Mouse (Mus musculus) midbrain, embryonic 14.5 days (tissue): ENCODE results near the gene Atf2. TPM values are rescaled to one million over a fixed set of nuclear protein-coding genes. Genes with fewer than 3 reads are reported as not detected.

Experiments
- ATAC-seq: fragments of 200-750 bp; cut with Nextera tagmentation; 2 replicates; pipeline ENCODE4 v1.8.0; 2017; ENCODE audit warnings: moderate number of reproducible peaks, moderate library complexity; ENCODE audit not compliant: low FRiP score, low TSS enrichment
- DNase-seq: peaks from one replicate; pipeline ENCODE4 v3.0.0-alpha.2; 2015
- H3K27ac ChIP-seq: fragments of 300-500 bp; sonication (generic); replicated peaks from 2 replicates; pipeline ENCODE4 v1.5.1; 2014; ENCODE audit warnings: mild to moderate bottlenecking, low read depth, low read length, moderate library complexity
- H3K27me3 ChIP-seq: fragments of 300-500 bp; sonication (generic); 2 replicates; pipeline ENCODE4 v1.6.1; 2014; ENCODE audit warnings: low read length, control low read depth, mixed read lengths; ENCODE audit not compliant: control insufficient read depth, insufficient read depth
- H3K36me3 ChIP-seq: fragments of 300-500 bp; sonication (generic); 2 replicates; pipeline ENCODE4 v1.6.1; 2014; ENCODE audit warnings: low read length, control low read depth; ENCODE audit not compliant: control insufficient read depth, insufficient read depth
- H3K4me1 ChIP-seq: fragments of 300-500 bp; sonication (generic); 2 replicates; pipeline ENCODE4 v1.6.1; 2014; ENCODE audit warnings: mild to moderate bottlenecking, antibody characterized with exemption, low read length, control low read depth; ENCODE audit not compliant: control insufficient read depth, insufficient read depth
- H3K4me2 ChIP-seq: fragments of 300-500 bp; sonication (generic); 2 replicates; pipeline ENCODE4 v1.6.1; 2014; ENCODE audit warnings: mild to moderate bottlenecking, low read length, moderate library complexity
- H3K4me3 ChIP-seq: fragments of 300-500 bp; sonication (generic); replicated peaks from 2 replicates; pipeline ENCODE4 v1.5.1; 2014; ENCODE audit warnings: low read depth, low read length
- H3K9ac ChIP-seq: fragments of 300-500 bp; sonication (generic); replicated peaks from 2 replicates; pipeline ENCODE4 v1.6.1; 2014; ENCODE audit warnings: mild to moderate bottlenecking, low read length, moderate library complexity
- H3K9me3 ChIP-seq: fragments of 300-500 bp; sonication (generic); 2 replicates; pipeline ENCODE4 v1.6.1; 2016; ENCODE audit warnings: low read length, control low read depth, mixed read lengths; ENCODE audit not compliant: control insufficient read depth
- WGBS: fragments of 180-500 bp; shearing (Covaris S2); extraction: QIAGEN DNeasy Blood & Tissue Kit; methylation state at CpG from one replicate; pipeline ENCODE4 v1.1.7; 2014; 5-methylcytosine and 5-hydroxymethylcytosine counted together
- polyA plus RNA-seq: library from polyadenylated mRNA; unstranded; fragments of >200 nt; fragmentation: Nextera tagmentation; extraction: Ambion mirVana; gene quantifications from 2 replicates; pipeline ENCODE4 v1.2.1, GENCODE M21; 2014

Atf2 gene
- 101 and 122 TPM in 2 replicates for polyA plus RNA-seq

DNA sequence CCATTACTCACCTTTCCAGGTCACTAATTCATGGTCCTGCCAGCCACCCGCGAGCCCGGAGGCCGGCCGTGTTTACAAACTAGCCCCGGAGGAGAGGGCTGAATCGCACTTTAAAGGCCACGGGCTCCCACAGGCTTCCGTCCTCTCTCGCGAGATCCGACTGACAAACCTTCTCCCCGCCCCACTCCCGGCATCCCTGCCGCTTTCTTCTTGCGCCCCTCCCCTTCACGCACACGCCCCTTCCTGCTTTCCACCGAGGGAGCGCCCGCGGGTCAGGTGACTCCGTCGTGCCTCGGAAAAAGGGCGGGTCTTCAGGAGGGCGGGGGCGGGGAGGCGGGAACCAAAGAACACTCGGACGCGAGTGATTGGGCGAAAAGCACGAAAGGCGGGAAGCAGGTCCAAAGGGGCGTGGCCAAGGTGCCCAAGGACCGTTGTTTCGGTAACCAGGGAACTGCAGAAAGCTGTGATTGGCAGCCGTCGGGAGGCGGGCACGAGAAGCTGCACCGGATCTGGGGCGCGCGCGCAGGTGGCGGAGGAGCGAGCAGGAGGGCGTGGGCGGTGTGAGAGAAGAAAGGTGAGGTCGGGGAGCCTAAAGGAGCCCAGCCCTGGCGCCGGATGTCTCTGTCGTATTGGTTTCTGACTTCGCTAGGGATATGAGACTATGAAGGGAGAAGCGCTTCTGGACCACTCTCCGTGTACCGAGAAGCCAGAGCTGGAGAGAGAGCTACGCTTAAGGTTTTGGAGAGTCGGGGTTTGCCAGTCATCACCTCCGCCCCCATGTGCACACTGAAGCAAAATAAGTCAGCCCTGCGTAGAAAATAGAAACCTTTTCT is at the start of gene Atf2:
TSS of gene Atf2 (minus strand) at position 176 of the 833 bp plus-strand sequence.
- DNase-seq = peak; percentile 100
- peak; percentile 97 for ATAC-seq
- WGBS = under 1% methylated on average over 63 of the region's 63 CpGs

DNA sequence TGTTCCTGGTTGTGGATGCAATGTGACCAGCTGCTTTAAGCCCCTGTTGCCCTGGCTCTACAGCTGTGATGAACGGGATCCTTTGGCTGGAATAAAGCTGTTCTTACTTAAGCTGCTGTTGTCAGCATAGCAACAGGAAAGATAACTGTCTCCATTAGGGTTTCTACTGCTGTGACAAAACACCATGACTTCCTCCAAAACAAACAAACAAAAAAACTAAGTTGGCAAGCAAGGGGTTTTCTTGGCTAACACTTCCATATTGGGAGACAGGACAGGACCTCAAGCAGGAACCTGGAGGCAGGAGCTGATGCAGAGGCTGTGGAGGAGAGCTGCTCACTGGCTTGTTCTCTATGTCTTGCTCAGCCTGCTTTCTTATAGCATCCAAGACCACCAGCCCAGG is 48.8 kb upstream of the Atf2 start:
- DNase-seq (no peak), ATAC-seq (no peak)
- H3K9me3 ChIP-seq = no peaks in the 10 kb centered on the region
- 52% methylated on average over 1 of the region's 1 CpGs for WGBS
- H3K9ac ChIP-seq = no peak overlapping the region
- H3K4me3 ChIP-seq = no peak overlapping the region
- H3K27ac ChIP-seq = no peak overlapping the region
- H3K27me3 ChIP-seq = no peaks in the 10 kb centered on the region
- H3K4me2 ChIP-seq = no peak overlapping the region
- H3K4me1 ChIP-seq = no peaks in the 10 kb centered on the region
- H3K36me3 ChIP-seq = no peaks in the 10 kb centered on the region

More for the DNA sequence above, at the start of gene Atf2:
- H3K9ac ChIP-seq = peak within 1 kb of the TSS; percentile 95
- no peaks in the 10 kb centered on the region for H3K9me3 ChIP-seq
- peak within 1 kb of the TSS; percentile 97 for H3K27ac ChIP-seq
- peaks cover 10% of the 10 kb centered on the region; the same call in 1 of the 2 replicates for H3K4me1 ChIP-seq
- peak within 1 kb of the TSS; percentile 77 for H3K4me2 ChIP-seq
- no peaks in the 10 kb centered on the region for H3K27me3 ChIP-seq
- peak within 1 kb of the TSS; percentile 94 for H3K4me3 ChIP-seq
- H3K36me3 ChIP-seq = no peaks in the 10 kb centered on the region

DNA sequence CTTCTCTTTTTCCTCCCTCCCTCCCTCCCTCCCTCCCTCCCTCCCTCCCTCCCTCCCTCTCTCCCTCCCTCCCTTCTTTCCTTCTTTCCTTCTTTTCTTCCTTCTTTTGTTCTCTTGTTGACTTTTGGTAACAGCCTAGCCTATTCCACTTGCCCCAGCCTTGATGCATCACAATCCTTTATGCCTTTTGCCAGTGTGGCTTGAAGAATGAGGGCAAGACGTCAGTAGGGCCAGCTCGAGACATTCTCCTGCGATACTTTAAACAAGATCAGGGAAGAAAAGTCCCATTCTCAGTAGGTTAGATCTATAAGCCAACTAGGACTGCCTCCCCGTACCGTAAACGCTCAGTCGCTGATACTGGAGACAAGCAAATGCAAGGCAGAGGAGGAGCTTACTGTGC is 48.0 kb upstream of the Atf2 start:
- no peaks in the 10 kb centered on the region for H3K27me3 ChIP-seq
- H3K36me3 ChIP-seq = no peaks in the 10 kb centered on the region
- no peak for ATAC-seq

DNA sequence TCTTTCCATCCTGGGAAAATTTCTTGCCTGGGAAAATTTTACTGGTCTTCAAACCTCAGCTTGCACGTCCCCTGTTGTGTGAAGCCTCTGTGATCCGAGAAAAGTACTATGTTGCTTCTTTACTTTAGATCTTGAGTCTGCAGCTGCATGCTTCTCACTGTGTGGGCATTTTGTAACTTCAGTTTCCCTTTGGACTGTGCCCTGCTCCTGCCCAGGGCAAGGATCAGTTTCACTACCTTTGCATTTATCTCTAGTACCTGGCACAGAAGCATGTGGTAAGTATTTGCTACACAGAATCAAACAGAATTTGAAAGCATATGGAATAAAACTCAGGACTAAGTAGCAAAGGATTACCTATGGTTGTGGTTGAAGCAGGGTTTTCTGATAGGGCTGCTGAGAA is 46.5 kb upstream of the Atf2 start:
- no peak for DNase-seq

More for the DNA sequence above, 48.0 kb upstream of the Atf2 start:
- 89% methylated on average over 7 of the region's 7 CpGs for WGBS
- Histone ChIP-seq H3K9ac (no peak overlapping the region), H3K4me2 (no peak overlapping the region), H3K4me3 (no peak overlapping the region), H3K27ac (no peak overlapping the region), H3K4me1 (no peaks in the 10 kb centered on the region), H3K9me3 (no peaks in the 10 kb centered on the region)
- DNase-seq = no peak

DNA sequence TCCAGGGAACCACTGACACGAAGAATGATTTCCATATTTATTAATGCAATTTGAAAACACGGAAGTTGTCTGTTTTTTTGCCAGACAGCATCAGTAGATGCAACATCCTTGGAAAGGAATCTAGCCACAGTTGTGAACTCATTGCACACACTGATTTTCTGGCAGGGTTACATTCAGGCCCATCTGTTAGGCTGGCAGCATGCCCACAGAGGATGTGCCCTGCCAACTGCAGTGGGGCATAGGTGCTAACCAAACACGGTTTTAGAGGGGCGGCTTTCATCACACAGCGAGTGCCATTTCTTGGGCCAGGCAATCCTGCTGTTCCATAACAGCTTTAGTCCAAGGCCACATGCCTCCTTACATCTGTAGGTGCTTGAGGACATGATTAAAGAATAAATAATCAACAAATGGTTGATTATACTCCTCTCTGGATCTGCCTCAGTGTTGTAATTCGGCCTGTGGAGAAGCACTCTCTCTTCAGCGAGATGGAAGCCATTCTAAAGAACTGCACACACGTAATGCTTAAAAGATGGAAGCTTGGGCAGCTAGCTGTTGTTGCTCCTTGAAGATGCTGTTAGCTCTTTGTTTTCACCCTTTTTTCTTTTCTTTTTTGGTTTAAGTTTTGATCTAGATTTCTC is 40.4 kb upstream of the Atf2 start:
- Histone ChIP-seq H3K27ac (no peak overlapping the region), H3K4me3 (no peak overlapping the region), H3K9me3 (no peaks in the 10 kb centered on the region), H3K4me1 (no peaks in the 10 kb centered on the region), H3K9ac (no peak overlapping the region), H3K27me3 (no peaks in the 10 kb centered on the region), H3K4me2 (no peak overlapping the region), H3K36me3 (no peaks in the 10 kb centered on the region)
- peak; percentile 69 for DNase-seq
- ATAC-seq = no peak
- 78% methylated on average over 8 of the region's 8 CpGs for WGBS

More for the DNA sequence above, 46.5 kb upstream of the Atf2 start:
- Histone ChIP-seq H3K4me1 (no peaks in the 10 kb centered on the region), H3K27me3 (no peaks in the 10 kb centered on the region), H3K36me3 (no peaks in the 10 kb centered on the region), H3K9ac (no peak overlapping the region), H3K27ac (no peak overlapping the region), H3K4me2 (no peak overlapping the region), H3K4me3 (no peak overlapping the region), H3K9me3 (no peaks in the 10 kb centered on the region)
- WGBS = 85% methylated on average over 2 of the region's 2 CpGs
- no peak for ATAC-seq

DNA sequence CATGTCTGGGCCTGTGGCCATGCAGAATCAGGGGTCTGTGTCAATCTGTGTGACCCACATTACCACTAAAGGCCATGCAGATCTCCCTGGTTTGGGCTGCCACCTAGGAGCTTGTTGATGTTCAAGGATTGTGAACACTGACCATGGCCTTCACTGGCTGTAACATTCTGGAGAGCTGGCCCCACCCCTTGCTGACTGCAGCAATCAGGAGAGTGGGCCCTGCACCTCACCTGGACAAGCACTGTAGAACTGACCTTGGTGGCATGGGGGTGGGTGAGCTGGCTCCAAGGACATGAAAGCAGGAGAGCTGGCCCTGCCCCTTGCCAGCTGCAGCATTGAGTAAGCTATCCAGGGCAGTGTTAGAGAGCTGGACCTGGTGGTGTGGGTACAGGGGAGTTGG is 35.3 kb upstream of the Atf2 start:
- no peak overlapping the region for H3K27ac ChIP-seq
- no peaks in the 10 kb centered on the region for H3K27me3 ChIP-seq
- no peak overlapping the region for H3K9ac ChIP-seq
- H3K4me2 ChIP-seq = no peak overlapping the region
- no peaks in the 10 kb centered on the region for H3K36me3 ChIP-seq
- no peaks in the 10 kb centered on the region for H3K9me3 ChIP-seq
- DNase-seq = no peak
- H3K4me1 ChIP-seq = no peaks in the 10 kb centered on the region
- no peak overlapping the region for H3K4me3 ChIP-seq
- no peak for ATAC-seq

DNA sequence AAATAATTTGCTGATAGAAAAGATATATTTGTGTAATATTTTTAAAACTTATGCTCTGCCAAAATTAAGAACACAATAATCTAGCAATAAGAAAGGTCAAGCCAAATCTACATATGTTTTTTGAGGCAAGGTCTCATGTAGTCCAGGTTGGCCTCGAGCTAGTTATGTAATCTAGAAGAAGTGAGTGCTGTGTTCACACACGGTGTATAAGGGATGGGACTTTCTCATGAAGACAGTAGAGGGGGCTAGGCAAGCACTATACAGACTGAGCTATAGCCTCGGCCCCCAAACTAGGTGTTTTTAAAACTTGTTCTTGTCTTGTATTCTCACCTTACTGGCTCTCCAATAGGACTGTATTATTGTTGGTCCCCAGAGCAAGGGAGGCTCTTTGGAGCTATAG is 33.1 kb upstream of the Atf2 start:
- Histone ChIP-seq H3K9me3 (no peaks in the 10 kb centered on the region), H3K27me3 (no peaks in the 10 kb centered on the region), H3K4me3 (no peak overlapping the region), H3K9ac (no peak overlapping the region), H3K4me2 (no peak overlapping the region), H3K4me1 (no peaks in the 10 kb centered on the region), H3K36me3 (no peaks in the 10 kb centered on the region), H3K27ac (no peak overlapping the region)
- DNase-seq (peak; percentile 13), ATAC-seq (no peak)
- 79% methylated on average over 3 of the region's 3 CpGs for whole genome bisulfite sequencing

DNA sequence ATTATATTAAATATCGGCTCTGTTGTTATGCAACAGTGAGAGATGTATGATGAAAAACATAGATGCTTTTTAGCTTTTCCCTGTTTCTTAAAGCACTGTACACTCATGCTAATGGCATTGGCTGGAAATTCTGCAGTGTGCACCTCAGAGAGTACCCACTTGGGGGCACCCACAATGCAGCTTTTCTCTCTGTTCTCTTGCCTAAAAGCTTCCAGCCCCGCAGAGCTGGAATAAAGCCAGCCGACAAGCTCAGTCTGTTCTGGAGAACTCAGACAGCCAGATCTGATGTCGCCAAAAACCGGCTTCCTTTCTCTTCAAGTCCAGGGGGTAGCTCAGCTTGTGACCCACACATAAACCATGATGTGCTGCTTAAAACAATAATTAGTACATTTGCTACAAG is 32.6 kb upstream of the Atf2 start:
- H3K4me2 ChIP-seq = no peak overlapping the region

DNA sequence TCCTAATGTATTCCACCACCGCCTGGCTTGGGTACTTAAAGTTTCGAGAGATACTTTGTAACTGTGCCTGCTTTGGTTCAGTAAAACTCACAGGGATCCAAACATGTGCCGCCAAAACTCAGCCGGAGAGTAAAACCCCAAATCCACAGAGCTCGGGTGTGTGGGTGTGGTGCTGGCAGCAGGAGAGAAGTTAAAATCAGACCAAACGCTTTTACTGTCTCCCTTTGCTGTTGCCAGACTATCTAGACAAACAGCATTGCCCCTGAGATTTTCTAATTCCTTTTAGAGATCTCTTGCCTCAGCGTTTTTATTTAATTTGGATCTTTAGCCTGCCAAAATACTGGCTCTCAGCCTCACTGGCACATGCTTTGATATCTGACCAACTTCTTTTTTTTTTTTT is 27.2 kb upstream of the Atf2 start:
- H3K4me1 ChIP-seq = no peaks in the 10 kb centered on the region
- no peaks in the 10 kb centered on the region for H3K27me3 ChIP-seq
- DNase-seq = no peak
- 76% methylated on average over 7 of the region's 7 CpGs for WGBS
- no peak for ATAC-seq
- no peak overlapping the region for H3K4me3 ChIP-seq
- no peaks in the 10 kb centered on the region for H3K36me3 ChIP-seq
- H3K9ac ChIP-seq = no peak overlapping the region
- H3K27ac ChIP-seq = no peak overlapping the region
- no peaks in the 10 kb centered on the region for H3K9me3 ChIP-seq
- no peak overlapping the region for H3K4me2 ChIP-seq

More for the DNA sequence above, 32.6 kb upstream of the Atf2 start:
- Histone ChIP-seq H3K4me1 (no peaks in the 10 kb centered on the region), H3K9ac (no peak overlapping the region), H3K4me3 (no peak overlapping the region), H3K27me3 (no peaks in the 10 kb centered on the region), H3K27ac (no peak overlapping the region), H3K36me3 (no peaks in the 10 kb centered on the region), H3K9me3 (no peaks in the 10 kb centered on the region)
- DNase-seq (peak; percentile 94), ATAC-seq (peak; percentile 58)
- WGBS = 19% methylated on average over 5 of the region's 5 CpGs
